Mouse (Mus musculus): ENCODE measurements around the gene Stox2. TPM values are rescaled to one million over a fixed set of nuclear protein-coding genes. Genes with fewer than 3 reads are reported as not detected.
A peak's percentile ranks its signal among the peaks of the same experiment; 100 is the strongest.

Stox2 gene
- polyA plus RNA-seq, 1 experiment = 5.9 TPM

DNA sequence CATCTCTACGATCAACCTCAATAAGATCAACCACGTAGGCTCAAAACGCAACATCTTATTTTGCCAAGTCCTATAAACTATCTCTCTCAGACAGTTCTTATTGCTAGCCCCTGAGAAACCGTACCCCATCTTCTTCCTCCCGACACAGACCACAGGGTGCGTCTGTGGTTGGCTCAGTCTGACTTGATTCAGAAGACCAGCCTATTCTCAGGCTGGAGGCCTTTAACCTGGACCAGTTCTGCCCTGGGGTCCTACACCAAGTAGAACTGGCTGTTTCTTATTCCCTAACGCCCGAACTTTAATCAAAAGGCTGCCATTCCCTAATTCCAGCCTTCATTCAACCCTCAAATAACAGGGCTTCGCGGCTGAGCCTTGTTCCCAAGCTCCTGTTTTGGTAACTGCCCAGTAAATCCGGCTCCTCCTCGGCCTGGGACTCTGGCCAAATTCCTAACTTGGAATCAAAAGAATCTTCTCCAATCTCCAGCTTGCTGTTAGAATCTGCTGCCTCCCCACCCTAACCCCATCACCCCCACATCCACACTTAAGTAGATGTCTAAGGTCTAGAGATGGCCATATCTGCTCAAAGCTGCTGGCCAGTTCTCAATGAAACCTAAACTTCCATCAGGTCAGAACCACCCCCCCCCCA is 91.5 kb downstream of the Stox2 start:
- DNase-seq (ENCODE audit: low spot score) = no peak

DNA sequence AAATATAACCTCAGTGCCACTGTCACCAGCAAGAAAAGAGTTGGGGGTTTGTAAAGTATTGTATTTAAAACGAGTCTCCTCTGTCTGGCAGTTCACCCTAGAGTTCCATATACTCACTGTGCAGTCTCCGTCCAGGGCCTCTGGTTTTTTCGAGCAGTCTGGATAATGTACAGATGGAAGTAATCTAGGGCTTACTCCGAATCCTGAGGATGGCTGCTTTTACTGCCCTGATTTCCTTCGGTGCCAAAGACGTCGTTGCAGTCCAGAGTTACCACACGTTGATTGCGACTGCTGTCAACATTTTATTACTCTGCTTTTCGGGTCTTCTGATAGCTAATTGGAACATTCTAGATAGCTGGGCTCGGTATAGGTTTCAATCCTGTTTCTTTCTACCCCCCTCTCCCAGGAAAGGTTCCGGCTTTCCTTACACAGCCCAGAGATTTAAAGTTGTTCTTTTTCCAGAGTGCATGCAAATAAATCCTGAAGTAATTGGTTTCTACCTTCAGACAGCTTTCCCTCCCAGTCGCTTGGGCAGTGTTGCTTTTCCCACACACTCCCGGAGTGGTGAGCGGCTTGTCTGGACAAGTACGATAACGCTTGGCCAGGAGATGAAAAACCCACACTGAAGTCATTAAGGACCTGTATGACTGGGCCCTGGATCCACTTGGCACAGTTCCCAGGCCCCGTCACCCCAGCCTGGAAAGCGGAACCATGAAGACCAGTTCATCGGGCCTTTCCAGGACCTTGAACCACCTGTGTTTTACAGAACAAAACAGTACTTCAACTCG is 94.1 kb downstream of the Stox2 start:
- DNase-seq (ENCODE audit: low spot score) = peak; percentile 66

DNA sequence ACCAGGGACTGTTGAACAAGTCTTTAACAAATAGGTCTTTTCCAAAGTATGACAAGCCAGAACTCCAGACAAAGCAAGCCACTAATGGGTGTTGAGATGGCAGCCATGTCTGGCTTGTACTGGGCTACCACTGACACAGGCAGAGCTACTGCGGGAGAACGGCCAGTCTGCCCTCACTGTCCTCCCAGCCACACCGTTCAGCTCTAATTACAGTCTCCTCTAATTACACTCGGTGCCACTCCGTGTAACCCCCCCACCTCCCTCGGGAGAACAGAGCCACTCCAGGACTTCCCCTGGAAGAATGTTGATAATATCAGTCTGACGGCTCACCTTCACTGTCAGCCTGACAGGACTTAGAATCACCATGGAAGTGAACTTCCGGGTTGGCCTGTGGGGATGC is 97.1 kb downstream of the Stox2 start:
- DNase-seq (ENCODE audit: low spot score) = no peak

DNA sequence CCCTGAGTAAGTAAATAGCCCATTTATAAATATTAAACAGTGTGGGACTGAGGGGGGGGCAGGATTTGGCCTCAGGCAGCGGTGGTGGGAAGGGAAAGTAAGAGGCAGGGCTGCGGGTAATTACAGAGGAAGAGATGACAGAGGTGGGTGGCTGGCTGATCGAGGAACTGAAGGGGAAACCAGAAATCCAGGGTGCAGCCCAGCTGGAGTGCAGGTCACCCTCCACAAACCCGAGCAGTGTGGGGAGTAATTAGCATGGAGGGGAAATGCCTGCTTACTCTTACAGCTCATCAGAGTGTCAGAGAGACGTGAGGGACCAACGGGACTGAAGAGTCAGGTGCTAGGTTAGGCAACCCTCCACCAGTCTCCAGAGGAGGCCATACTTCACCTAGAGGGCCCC is 98.4 kb downstream of the Stox2 start:
- DNase-seq (ENCODE audit: low spot score) = no peak

DNA sequence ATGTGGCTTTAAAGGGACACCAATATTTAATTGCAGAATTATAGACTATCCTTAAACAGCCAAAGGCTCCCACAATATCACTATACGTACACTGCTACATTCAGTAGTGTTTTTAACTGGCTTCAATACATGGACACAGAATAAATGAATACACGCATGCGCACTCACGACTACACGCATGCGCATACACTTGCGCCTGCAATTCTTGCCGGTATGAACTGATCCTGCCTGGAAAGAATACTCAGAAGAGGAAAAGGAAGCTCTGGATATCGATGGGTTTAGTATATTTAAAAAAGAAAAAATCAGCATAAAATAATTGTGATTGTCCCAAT is 100.4 kb downstream of the Stox2 start:
- no peak for DNase-seq (ENCODE audit: low spot score)

DNA sequence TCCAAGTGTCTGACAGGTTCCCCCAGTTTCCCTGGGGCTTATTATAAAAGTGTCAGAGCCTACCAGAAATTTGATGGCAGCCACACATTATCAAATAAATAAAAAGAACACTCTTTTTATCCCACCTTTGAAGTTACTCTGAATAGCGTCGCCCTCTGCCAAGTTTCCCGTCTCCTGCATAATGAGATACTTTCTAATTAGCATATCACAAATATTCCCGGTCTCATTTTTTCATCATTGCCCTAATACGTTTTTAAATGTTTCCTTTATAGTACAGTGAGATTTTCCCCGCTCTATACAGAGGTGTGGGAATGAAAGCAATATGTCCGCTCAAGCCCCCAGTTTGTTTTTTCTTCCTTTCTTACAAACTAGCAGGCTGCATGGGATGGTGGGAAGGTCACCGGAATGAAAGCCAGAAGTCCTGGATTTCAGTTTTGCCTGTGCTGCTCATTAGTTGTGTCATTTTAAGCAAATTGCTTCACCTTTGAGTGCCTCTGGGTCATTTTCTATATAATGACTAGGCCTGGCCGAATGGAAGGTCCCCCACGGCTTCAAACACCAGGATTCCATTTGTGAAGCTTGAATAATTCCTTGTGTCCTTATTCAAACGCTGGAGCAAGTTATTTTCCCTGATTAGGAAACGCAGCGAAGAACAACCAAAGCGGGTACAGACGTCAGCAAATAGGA is 100.9 kb downstream of the Stox2 start:
- no peak for DNase-seq (ENCODE audit: low spot score)

DNA sequence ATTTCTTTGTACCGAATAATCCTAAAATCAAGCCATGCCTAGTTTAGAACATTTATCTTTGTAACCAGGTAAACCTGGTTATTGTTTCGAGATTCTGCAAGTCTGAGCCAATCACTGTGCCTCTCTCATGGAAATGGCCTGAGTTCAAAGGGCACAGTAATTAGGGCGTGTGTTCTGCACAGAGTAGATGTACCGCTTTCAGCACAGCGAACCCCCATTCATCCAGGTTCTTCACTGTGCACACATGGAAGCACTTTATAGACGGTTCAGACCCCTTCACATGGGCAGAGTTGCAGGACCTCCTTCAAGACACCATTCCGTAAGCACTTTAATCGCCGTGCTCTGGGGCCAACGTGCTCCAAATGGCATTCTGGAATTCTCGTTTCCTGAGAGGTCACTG is 104.7 kb downstream of the Stox2 start:
- no peak for DNase-seq (ENCODE audit: low spot score)

DNA sequence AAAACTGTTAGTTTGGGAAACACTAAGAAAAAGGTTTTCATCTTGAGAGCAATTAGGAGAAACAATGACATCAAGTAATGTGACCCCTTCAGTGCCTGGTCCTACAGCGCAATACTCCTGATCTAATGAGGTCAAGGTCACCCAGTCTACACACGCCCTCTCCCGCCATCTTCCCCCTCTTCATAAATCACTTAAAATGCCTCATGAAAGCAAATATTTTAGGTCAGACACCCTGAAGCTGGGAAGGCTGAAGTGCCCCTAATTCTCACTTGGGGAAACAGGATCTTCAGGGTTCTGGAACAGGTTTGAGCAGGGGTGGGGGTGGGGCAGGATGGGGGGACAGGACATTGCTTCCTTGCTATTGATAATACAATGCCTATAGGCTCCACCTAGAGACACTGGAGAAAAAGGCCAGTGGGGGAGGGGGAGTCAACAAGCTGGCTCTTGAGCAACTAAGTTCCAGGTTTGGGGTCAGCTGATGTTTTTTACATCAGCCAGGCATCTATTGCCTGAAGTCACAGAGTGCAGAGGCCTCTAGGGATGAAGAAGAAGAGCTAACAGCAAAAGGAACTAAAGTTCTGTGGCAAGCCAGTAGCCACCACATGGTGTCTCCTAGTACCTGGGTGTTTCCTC is 107.4 kb downstream of the Stox2 start:
- DNase-seq (ENCODE audit: low spot score) = no peak

DNA sequence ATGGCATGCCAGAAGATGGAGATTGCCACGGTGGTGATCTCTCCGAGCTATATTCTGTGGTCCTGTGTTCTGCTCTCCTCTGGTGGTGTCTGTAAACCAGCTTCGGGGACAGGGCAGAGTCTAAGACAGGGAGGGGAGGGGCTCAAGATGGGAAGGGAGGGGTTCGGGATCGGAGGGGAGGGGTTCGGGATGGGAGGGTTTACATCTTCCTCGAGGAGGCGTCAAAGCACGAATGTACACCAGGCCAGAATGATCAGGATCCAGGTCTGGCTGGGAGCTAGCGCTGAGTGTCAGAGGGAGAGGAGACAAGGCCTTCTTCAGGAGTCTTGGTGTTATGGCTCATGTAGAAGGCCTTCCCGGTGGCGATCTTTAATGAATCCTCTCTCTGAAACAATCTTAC is 109.7 kb downstream of the Stox2 start:
- no peak for DNase-seq (ENCODE audit: low spot score)

DNA sequence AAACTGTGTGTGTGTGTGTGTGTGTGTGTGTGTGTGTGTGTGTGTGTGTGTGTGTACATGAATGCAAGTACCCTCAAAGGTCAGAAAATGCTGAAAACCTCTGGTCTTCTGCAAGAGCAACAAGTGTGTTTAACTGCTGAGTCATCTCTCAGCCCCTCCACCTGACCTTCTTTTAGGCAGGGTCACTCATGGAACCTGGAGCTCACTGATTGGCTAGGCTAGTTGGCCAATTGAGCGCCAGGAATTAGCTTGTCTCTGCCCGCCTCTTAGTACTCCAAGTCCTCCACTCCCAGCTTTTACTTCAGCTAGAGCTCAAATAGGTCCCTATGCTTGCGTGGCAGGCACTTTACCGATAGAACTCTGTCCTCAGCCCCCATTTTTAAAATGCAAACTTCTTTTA is 110.2 kb downstream of the Stox2 start:
- DNase-seq (ENCODE audit: low spot score) = no peak

DNA sequence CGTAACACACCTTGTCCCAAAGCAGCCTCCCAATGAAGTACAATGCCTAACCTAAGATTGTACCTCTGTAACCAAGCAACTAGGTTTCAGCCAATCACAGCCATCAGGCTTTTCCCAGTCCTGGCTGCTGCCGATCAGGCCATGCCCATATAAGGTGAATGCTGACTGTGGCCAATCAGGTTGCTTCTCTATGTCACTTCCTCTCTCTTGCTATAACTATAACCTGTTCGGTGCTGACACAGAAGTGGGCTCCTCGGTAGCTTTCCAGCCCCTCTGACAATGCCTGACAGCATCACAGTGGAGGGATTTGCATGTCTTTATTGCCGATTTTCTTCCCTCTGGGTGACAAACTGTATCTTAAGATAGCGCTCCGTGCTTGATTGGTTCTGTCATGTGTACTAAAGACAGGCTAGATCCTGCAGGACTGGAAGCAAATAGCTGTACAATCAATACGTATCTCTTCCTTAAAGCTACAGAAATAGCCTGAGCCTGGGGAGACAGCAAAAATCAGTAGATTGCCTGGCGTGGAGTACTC is 111.9 kb downstream of the Stox2 start:
- DNase-seq (ENCODE audit: low spot score) = peak; percentile 39

DNA sequence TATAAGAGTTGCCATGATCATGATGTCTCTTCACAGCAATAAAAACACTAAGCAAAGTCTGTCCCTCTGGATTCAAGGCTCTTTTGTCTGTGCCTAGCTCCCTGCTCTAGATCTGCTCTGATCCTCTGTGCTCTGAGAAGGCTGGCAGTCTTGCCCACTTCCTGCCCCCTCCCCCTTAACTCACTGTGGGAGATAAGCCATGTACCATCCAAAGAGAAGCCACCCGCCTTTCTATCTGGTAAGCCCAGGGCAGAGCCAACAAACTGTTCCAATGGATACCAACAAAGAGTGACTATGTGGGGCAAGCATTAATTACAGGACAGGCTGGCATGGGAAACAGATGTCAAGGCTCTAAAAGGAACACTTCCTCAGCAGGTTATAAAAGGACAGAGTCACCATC is 113.2 kb downstream of the Stox2 start:
- DNase-seq (ENCODE audit: low spot score) = no peak

DNA sequence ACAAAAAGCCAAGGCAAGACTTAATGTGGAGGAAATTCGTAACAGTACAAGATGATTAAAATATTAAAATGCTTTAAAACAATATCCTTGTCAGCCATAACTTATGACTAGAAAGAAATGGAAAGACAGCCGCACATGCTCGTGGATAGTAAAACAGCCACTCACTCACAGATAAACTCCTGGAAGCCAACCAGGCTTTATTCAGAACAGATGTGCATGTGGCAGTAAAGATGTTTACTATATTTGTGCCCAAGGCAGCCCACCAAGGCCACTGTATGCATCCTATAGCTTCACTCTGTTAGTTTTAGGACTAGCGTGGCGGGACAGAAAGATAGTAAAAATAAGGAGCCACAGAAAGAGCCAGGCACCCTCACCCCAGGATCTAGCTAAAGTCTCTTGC is 115.2 kb downstream of the Stox2 start:
- DNase-seq (ENCODE audit: low spot score) = no peak

DNA sequence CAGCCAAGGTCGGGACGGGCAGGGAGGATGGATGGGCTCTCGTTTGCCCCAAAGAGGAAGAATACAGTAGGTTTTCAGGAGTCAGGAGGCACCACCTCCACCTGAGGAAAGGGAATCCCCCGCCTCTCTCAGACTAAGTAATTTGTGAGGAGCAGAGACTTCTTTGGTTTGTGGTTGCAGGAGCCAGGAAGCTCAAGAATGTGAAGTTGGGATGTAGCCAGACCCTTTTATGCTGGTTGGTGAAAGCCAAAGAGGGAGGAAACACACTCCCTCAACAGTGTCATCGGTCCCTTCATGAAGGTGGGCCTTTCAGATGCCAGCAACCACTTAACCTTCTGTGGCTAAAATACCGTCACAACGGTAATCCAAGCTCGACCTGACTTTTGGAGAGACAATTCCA is 119.8 kb downstream of the Stox2 start:
- DNase-seq (ENCODE audit: low spot score) = no peak

DNA sequence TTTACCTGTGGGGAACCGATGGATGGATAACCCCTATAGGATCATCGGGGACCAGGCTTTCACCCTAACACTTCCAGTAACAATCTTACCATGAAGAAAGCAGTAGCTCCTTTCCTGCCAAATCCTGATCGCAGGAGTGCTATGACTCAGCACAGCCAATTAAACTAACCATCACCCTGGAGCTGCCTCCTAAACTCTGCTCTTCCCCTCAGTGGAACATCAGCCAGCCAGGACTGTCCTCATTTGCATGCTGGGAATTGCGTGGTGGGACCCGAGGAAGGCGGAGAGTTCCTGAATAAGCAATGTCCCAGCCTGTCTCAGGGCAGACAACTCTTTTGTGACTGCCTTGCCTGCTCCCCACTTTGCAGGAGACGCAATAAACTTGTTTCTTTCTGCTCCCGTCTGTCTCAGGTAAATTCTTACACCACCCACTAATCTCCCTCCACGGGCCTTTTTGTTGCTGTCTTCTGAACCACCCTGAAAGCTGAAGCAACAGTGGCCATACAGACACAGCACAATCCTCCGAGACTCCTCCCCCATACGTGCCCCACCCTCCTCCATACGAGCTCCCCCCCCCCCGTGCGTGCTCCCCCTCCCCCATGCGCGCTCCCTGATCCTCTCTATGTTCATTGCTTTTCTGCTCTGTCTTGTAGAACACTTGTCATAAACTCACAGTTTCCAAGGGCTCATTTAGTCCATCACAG is 121.9 kb downstream of the Stox2 start:
- DNase-seq (ENCODE audit: low spot score) = no peak

DNA sequence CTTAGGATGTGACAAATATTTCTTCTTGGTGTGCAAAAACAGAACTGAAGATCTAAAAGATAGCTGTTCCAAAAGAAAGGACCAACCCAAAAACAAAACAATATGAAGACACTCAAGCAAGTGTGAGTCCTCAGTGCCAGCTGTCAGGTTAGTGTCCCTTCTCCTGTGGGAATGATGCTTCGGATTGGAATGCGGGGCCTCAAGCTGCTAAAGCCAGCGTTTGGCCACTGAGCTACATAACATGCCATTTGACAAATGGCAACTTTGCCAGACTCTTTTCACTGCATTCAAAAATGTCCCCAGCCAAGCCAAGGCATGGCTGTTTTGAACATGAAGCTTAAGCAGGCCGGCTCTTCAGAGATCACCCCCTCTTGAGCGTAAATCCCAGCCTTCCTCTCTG is 124.9 kb downstream of the Stox2 start:
- DNase-seq (ENCODE audit: low spot score) = no peak

DNA sequence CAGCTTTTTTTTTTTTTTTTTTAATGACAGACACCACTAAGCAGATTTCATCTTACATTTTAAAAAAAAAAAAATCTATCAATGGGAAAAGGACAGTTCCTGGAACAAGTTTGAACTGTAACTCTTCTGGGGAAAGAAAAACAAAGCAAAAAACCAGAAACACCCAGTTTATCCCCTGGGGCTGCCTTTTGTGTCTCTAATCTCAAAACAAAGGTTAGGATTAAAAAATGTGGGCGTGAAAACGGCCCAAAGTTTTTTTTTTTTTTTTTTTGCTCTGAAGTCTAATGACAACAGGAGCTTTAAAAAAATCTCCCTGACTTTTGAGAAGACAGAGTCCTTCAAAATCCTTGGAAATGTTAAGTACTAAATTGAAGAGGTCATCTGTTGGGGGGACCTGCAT is 125.5 kb downstream of the Stox2 start:
- DNase-seq (ENCODE audit: low spot score) = no peak

DNA sequence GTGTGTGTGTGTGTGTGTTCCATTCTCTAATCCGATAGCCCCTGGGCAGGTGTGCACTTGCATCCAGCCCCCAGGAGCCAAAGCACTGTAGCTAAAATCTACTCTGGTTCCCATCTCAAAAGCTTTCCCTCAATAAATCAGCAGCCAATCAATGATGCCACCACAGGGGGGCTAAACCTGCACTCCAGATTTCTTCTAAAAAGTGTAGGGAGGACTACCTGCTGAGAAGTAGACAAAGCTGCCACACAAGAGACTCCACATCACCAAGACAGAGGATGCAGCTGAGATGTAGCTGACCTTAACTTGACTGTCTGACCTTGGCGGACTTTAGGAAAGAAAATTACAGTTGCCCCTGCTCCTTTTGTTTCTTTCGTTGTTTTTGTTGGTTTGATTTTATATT is 127.7 kb downstream of the Stox2 start:
- DNase-seq (ENCODE audit: low spot score) = no peak

DNA sequence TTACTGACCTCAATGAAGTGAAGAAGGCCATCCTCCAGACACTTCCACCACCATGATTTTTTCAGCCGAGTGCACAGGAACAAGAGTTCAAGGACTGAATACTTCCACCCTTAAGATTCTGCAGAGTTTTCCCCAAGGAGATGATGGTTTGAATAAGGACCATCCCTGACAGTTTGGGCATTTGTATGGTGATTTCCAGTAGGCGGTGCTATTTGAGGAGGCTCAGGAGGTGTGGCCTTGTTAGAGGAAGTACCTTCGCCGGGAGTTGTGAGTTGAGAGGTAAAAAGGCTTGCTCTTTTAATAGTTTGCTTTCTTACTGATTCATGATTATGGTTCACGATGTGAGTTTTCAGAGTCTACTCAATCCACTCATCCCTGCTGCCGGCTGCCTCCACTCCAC is 138.0 kb downstream of the Stox2 start:
- no peak for DNase-seq (ENCODE audit: low spot score)

DNA sequence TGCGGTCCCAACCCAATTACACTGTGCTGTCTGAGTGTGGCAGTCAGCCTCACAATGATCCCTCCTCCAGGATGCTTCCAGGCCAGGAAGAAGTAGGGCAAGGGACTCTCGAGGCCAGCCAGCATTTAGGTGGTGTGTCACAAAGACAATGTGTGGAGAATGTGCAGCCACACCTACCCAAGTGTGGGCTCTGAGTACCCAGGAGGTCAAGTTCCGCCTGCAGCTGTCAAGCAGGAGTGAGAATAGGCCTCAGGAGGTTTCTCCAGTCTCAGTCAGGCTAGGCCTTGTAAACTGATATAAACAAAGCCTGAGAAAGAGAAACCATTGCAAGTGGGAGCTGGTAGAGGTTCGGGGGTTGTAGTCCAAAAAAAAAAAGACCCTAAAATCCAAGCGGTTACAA is 139.8 kb downstream of the Stox2 start:
- no peak for DNase-seq (ENCODE audit: low spot score)

DNA sequence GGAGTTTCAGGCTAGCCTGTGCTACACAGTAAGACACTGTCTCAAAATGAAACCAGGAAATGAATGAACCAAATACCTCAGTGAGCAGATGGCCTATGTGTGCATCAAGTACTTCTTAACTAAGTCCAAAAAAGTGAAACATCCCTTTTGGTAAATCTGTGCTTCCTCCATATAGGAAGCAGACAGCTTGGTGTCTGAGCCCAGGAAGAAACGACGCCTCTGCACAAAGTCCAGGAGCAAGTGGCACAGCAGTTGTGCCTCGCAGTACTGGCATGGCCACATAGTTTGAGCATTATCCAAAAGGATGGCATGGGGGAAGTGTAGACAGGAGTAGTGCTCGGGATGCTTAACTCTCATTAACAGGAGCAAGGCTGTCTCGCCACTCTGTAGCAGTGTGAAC is 140.3 kb downstream of the Stox2 start:
- no peak for DNase-seq (ENCODE audit: low spot score)

DNA sequence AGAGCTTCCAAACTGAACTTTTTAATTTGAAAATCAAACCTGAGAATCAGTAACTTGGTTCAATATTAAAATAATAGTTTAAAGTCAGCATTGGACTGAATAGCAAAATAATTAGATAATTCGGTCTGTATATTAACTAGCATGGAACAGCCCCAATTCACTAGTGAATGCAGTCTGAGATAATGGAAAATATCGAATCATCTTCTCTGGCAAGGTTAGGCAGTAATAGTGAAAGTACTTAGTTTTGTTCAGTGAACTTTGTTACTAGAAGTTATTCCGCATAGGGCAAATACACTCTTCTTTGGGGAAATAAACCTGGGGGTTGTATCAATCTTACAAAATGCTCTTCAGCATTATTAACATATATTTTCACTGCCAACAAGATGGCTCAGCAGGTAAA is 147.7 kb downstream of the Stox2 start:
- no peak for DNase-seq (ENCODE audit: low spot score)

Data from urinary bladder, adult 2 months (tissue).